Mouse (Mus musculus) fibroblast of lung, adult 2 months (primary cell): ENCODE data around the gene Gm3435.
"Not testable (repeated sequence)": the region's sequence is repeated elsewhere in the genome, so short reads cannot be mapped to it uniquely, and the experiment has no call there.

Experiments used
- DNase-seq: peaks from one replicate; pipeline ENCODE4 v3.0.0-alpha.2; 2011; ENCODE audit warnings: low read depth

Gene Gm3435

DNA sequence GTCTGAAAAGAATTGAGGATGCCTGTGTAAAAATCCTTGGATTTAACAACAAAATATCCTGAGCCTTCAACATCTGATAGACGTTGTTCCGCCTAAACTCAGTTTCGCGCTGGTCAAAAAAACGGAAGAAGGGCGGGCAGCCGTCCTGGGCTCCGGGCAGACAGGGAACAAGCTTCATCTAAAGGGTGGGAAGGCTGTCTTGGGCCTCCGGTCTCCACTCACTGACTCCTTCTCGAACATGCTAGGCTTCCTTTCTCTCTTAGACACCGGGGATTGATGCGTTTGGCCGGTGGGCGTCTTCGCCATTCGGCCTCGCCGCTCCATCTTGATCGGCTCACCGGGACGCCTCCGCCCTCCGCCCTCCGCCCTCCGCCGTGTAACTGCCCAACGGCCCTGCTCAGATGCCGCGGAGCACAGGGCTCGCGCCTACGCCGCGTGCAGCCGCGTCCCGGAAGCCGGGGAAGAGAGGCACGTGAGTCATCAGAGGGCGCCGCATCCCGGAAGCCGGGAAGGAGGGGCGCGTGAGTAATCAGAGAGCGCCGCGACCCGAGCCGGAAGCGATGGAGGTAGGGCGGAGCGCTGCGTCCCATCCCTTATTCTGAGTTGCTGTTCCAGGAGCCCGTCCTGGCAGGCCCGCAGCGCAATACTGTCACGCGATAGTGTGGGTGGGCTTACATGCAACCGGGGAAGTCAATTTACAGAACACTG lies at the start of gene Gm3435:
Gm3435 (plus strand) TSS at position 471 of the 708 bp plus-strand sequence.
- not testable (repeated sequence) for DNase-seq

DNA sequence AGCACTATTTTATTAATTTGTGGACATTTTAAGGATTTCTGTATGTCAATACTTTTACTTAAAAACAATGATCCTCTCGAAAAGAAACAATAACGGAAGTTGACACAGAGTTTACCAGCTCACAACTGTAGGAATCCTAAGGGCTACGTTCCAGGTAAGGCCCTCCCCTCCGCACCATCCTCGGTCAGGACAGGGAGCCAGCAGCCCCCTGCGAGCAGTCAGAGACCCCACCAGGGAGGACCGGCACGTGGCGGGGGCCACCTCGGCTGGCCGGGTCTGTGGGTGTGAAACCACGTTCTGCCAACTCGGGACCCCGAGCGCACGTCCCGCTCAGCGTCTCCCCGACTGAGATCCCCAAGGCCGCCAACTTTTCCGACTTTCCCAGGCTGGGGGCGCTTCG lies 49.5 kb upstream of the Gm3435 start:
- DNase-seq, result no peak

GRCm38 (mm10) chr17:14960951-14961556 lies 48.9 kb upstream of the Gm3435 start, which contains the start of gene Phf10:
Phf10 (minus strand) TSS chr17:14961273.
- not testable (repeated sequence) for DNase-seq

GRCm38 (mm10) chr17:14961557-14962154 lies 48.3 kb upstream of the Gm3435 start:
- not testable (repeated sequence) for DNase-seq

- DNase-seq, result not testable (repeated sequence)
Observed at GRCm38 (mm10) chr17:14968373-14968913, 41.5 kb upstream of the Gm3435 start.

- not testable (repeated sequence) for DNase-seq
Observed at GRCm38 (mm10) chr17:14977718-14978361, 32.1 kb upstream of the Gm3435 start.

DNA sequence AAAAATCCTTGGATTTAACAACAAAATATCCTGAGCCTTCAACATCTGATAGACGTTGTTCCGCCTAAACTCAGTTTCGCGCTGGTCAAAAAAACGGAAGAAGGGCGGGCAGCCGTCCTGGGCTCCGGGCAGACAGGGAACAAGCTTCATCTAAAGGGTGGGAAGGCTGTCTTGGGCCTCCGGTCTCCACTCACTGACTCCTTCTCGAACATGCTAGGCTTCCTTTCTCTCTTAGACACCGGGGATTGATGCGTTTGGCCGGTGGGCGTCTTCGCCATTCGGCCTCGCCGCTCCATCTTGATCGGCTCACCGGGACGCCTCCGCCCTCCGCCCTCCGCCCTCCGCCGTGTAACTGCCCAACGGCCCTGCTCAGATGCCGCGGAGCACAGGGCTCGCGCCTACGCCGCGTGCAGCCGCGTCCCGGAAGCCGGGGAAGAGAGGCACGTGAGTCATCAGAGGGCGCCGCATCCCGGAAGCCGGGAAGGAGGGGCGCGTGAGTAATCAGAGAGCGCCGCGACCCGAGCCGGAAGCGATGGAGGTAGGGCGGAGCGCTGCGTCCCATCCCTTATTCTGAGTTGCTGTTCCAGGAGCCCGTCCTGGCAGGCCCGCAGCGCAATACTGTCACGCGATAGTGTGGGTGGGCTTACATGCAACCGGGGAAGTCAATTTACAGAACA lies 31.5 kb upstream of the Gm3435 start, which contains the start of the genes 9030025P20Rik and Gm3417:
9030025P20Rik (plus strand) TSS at position 107 of the 677 bp plus-strand sequence.
Gm3417 (minus strand) TSS at position 429 of the 677 bp plus-strand sequence.
- DNase-seq, result not testable (repeated sequence)

DNA sequence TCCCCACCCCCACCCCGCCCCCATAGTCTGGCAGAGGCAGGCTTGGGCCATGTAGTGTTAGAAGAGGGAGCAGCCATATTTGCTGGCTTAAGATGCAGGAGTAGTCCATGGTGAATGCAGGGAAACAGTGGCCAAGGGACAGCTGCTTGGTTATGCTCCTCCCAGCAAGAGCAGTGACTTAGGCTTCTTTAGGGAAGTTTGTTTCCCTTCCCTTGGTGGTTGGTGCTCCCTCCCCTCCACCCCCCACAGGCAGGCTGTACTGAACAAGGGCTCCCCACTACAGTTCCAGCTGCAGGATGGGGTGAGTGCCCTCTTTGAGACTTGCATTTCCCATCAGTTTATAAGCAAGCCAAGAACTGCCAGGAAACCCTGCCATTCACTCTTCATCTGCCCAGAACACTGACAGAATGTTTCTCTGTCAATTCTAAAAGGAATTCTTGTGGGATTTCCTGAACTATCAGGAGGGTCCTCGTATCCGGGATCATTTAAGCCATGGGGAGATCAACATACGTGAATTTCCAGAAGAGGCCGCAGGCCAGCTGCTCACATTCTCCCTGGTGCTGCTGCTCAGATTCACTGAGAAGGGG lies 19.8 kb upstream of the Gm3435 start:
- not testable (repeated sequence) for DNase-seq

- DNase-seq, result not testable (repeated sequence)
Observed at GRCm38 (mm10) chr17:14992522-14993138, 17.3 kb upstream of the Gm3435 start.

GRCm38 (mm10) chr17:14993139-14993832 lies 16.7 kb upstream of the Gm3435 start:
- not testable (repeated sequence) for DNase-seq

GRCm38 (mm10) chr17:14994140-14994539 lies 15.8 kb upstream of the Gm3435 start:
- DNase-seq, result not testable (repeated sequence)

- DNase-seq, result not testable (repeated sequence)
Observed at GRCm38 (mm10) chr17:15000047-15000446, 9.9 kb upstream of the Gm3435 start.

DNA sequence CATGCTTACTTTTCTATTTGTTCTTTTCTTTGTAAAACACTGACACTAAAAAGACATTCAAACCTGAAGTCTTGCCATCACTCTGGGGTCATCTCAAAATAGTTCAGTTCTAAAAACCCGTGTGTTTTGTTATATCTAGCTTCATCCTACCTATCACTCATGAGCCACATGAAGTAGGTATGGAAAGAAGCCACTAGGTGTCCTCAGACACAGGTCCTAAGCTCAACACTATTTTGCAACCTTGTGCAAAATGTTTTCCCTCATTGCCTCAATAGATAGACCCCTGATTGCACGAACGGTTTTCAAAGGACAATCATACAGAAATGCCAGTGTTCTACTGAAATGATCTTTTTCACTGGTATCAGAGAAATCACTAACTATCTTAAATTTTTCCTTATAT lies 888 bp upstream of the Gm3435 start:
- not testable (repeated sequence) for DNase-seq

DNA sequence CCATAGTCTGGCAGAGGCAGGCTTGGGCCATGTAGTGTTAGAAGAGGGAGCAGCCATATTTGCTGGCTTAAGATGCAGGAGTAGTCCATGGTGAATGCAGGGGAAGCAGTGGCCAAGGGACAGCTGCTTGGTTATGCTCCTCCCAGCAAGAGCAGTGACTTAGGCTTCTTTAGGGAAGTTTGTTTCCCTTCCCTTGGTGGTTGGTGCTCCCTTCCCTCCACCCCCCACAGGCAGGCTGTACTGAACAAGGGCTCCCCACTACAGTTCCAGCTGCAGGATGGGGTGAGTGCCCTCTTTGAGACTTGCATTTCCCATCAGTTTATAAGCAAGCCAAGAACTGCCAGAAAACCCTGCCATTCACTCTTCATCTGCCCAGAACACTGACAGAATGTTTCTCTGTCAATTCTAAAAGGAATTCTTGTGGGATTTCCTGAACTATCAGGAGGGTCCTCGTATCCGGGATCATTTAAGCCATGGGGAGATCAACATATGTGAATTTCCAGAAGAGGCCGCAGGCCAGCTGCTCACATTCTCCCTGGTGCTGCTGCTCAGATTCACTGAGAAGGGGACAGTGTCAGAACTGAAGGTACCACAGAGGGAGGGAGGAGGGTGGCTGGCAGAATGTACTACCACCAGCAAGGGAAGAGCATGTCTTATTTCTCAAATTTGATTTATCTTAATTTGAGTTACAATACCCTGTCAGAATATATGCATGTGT lies 11.7 kb downstream of the Gm3435 start:
- not testable (repeated sequence) for DNase-seq

DNA sequence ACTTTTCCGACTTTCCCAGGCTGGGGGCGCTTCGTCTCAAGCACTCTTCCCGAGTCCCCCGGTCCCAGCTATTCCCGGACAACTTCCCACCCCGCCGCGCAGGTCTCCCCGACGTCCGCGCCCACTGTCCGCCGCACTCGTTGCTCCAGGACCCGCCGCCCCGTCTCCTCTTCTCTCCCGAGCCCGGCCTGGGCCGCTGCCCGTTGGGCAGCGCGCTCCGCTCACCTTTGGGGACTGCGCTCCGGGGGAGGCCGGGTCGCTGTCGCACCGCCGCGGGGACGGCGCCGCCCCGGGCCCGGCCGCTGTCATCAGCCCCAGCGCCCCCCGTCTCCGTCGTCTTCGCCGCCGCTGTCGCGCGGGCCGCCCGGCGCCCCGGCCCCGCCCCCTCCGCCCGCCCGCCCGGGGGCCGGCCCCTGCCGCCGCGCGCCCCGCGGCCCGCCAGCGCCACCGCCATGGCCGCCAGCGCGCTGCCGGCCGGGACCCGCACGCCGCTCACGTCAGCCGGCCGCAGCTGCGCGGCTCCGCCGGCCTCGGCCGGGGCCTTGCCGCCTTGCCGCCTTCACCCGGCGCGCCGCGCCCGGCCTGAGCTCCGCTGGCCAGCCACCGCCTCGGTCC lies 14.0 kb downstream of the Gm3435 start:
- not testable (repeated sequence) for DNase-seq

DNA sequence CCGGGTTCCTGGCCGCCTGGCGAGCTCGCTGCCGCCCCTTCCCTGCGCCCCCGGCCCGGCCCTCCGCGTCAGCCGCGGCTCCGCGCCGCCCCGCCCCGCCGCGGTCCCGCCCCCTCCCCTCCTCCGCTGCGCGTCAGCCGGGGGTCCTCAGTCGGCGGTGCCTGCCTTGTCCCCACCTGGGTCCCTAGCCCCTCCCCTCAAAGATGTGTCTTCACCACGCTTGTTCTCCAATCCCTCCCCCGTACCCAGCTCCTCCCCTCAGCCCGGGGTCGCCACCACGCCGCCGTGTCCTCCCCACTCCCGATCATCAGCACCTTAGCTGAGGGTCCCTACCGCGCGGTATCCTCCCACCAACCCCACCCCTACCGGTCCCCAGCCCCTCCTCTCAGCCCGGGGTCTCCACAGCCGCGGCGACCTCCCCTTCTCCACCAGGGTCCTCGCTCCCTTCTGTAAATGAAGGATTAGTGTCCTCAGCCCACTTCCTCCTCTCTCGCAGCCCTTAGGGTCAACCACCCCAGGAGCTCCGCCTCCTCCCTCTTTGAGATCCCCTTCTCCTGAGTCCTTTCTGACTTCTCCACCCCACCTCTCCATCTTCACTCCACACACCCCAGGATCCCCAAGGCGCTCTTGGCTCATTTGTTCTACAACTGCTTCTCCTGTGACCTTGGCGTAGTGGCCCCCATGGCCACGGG lies 14.7 kb downstream of the Gm3435 start:
- not testable (repeated sequence) for DNase-seq

- DNase-seq, result not testable (repeated sequence)
Observed at GRCm38 (mm10) chr17:15025513-15025912, 15.5 kb downstream of the Gm3435 start.

DNA sequence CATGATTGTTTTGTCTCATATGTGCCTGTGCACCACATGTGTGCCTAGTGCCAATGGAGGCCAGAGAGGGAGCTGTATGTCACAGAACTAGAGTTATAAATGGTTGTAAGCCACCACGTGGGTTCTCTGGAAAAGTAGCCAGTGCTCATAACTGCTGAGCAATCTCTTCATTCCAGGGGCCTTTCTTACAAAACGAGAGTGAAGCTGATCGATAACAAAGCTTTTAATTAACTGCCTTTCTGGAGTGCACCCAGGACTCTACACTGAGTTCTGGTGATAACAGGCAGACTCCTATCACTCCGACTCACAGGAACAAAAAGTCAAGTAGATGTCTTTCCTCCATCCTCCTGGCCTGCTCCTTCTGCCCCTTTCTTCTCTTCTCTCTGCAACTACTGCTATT lies 21.4 kb downstream of the Gm3435 start:
- DNase-seq, result not testable (repeated sequence)
